ENCODE assay signal across 33 mouse cellular contexts in genomic region chr17:27576056-27576455, GRCm38 (mm10). TPM values are rescaled to one million over a fixed set of nuclear protein-coding genes. Genes with fewer than 3 reads are reported as not detected.
DNase-seq lines count a peak whose midpoint lies in the region; ATAC-seq and TF ChIP-seq lines count a peak whose summit lies in the region.
"Had no signal": no experiment of that assay in that cellular context is flagged by ENCODE, and none has a peak within 500 bp of the region (broad histone marks: within the 10 kb centered on the region; RNA-seq: fewer than 3 reads in every experiment).

No protein-coding gene starts in this region.

- no peak overlapping the region for H3K9ac ChIP-seq in lung, embryonic 16.5 days (ENCODE audit: low read length)
- H3K9ac ChIP-seq in intestine, embryonic 15.5 days: no peak overlapping the region
- H3K9ac ChIP-seq in intestine, postnatal 0 days (ENCODE audit: low read depth, low read length): no peak overlapping the region
- 0 out of 2 replicates have a peak overlapping the region, but pooled peaks have one; percentile 13 for H3K9ac ChIP-seq in stomach, postnatal 0 days (ENCODE audit: low read length)
- H3K9ac ChIP-seq: heart, embryonic 12.5 days; hindbrain, embryonic 15.5 days; liver, embryonic 13.5 days; lung, embryonic 14.5 days; midbrain, embryonic 13.5 days had no signal

- peaks cover 13% of the 10 kb centered on the region for H3K4me1 ChIP-seq in lung, embryonic 16.5 days (replicated peaks; ENCODE audit: control insufficient read depth, insufficient read depth, low read length)
- H3K4me1 ChIP-seq in intestine, embryonic 15.5 days (replicated peaks): peaks cover 16% of the 10 kb centered on the region
- no peaks in the 10 kb centered on the region for H3K4me1 ChIP-seq in intestine, postnatal 0 days (replicated peaks; ENCODE audit: control insufficient read depth, insufficient read depth, low read length)
- 0 out of 2 replicates have a peak, but pooled peaks cover 3% of the 10 kb centered on the region for H3K4me1 ChIP-seq in stomach, postnatal 0 days (replicated peaks; ENCODE audit: control insufficient read depth, insufficient read depth)
- H3K4me1 ChIP-seq: midbrain, embryonic 13.5 days had no signal

- H3K4me3 ChIP-seq in lung, embryonic 16.5 days (ENCODE audit: low read length): no peak overlapping the region
- H3K4me3 ChIP-seq in intestine, embryonic 15.5 days (replicated peaks): no peak overlapping the region
- no peak overlapping the region for H3K4me3 ChIP-seq in intestine, postnatal 0 days (ENCODE audit: low read depth, low read length)
- no peak overlapping the region for H3K4me3 ChIP-seq in stomach, postnatal 0 days (ENCODE audit: low read depth, low read length)
- H3K4me3 ChIP-seq: erythroblast, embryonic 14.5 days; heart, embryonic 12.5 days; hindbrain, embryonic 15.5 days; left cerebral cortex, adult 2 months; liver, embryonic 13.5 days; midbrain, embryonic 13.5 days had no signal

- H3K4me2 ChIP-seq in lung, embryonic 16.5 days (ENCODE audit: low read depth, low read length): no peak overlapping the region
- H3K4me2 ChIP-seq in intestine, embryonic 15.5 days (replicated peaks): no peak overlapping the region
- H3K4me2 ChIP-seq in intestine, postnatal 0 days (replicated peaks; ENCODE audit: low read depth): no peak overlapping the region
- H3K4me2 ChIP-seq in stomach, postnatal 0 days (replicated peaks; ENCODE audit: low read depth): no peak overlapping the region
- H3K4me2 ChIP-seq: heart, embryonic 12.5 days; hindbrain, embryonic 15.5 days; liver, embryonic 13.5 days; lung, embryonic 14.5 days; midbrain, embryonic 13.5 days had no signal

- no peaks in the 10 kb centered on the region for H3K27me3 ChIP-seq in lung, embryonic 16.5 days (ENCODE audit: control insufficient read depth, insufficient read depth, low read depth, low read length)
- H3K27me3 ChIP-seq in intestine, embryonic 15.5 days (replicated peaks): no peaks in the 10 kb centered on the region
- no peaks in the 10 kb centered on the region for H3K27me3 ChIP-seq in intestine, postnatal 0 days (replicated peaks; ENCODE audit: control insufficient read depth, insufficient read depth, low read length)
- no peaks in the 10 kb centered on the region for H3K27me3 ChIP-seq in stomach, postnatal 0 days (ENCODE audit: control insufficient read depth, insufficient read depth, low read length)
- H3K27me3 ChIP-seq: heart, embryonic 12.5 days; hindbrain, embryonic 15.5 days; liver, embryonic 13.5 days; midbrain, embryonic 13.5 days had no signal

- no peak for ATAC-seq in lung, embryonic 16.5 days (ENCODE audit: low read depth)
- ATAC-seq in intestine, embryonic 15.5 days: peak; percentile 60
- ATAC-seq in intestine, postnatal 0 days: peak; percentile 55; the same call in 1 of the 2 replicates
- ATAC-seq in stomach, postnatal 0 days (ENCODE audit: low FRiP score, low TSS enrichment): peak; percentile 70
- ATAC-seq: activated CD4-positive, CD25-positive, alpha-beta regulatory T cell, adult 4 months; midbrain, embryonic 13.5 days had no signal

- peak overlapping the region; percentile 48 for H3K27ac ChIP-seq in lung, embryonic 16.5 days (ENCODE audit: low read length)
- no peak overlapping the region; the same call in 1 of the 2 replicates for H3K27ac ChIP-seq in intestine, embryonic 15.5 days
- H3K27ac ChIP-seq in intestine, postnatal 0 days (ENCODE audit: low read depth, low read length): no peak overlapping the region
- H3K27ac ChIP-seq in stomach, postnatal 0 days (replicated peaks): peak overlapping the region; percentile 53
- H3K27ac ChIP-seq: liver, embryonic 13.5 days; midbrain, embryonic 13.5 days had no signal

- no peak for TF ChIP-seq CTCF in intestine, postnatal 0 days (IDR thresholded peaks at IDR 0.05; ENCODE audit: low read depth)
- TF ChIP-seq CTCF in stomach, postnatal 0 days (IDR thresholded peaks at IDR 0.05; ENCODE audit: low read depth): no peak

- WGBS in lung, embryonic 16.5 days: 63% methylated on average over 7 of the region's 7 CpGs
- 65% methylated on average over 7 of the region's 7 CpGs for WGBS in intestine, embryonic 15.5 days
- 64% methylated on average over 7 of the region's 7 CpGs for WGBS in intestine, postnatal 0 days
- 70% methylated on average over 7 of the region's 7 CpGs for WGBS in stomach, postnatal 0 days

- peaks cover 19% of the 10 kb centered on the region for H3K36me3 ChIP-seq in lung, embryonic 16.5 days (ENCODE audit: control insufficient read depth, insufficient read depth, low read length)
- H3K36me3 ChIP-seq in intestine, embryonic 15.5 days: peaks cover 13% of the 10 kb centered on the region
- peaks cover 14% of the 10 kb centered on the region for H3K36me3 ChIP-seq in intestine, postnatal 0 days (ENCODE audit: control insufficient read depth, insufficient read depth)
- H3K36me3 ChIP-seq in stomach, postnatal 0 days (ENCODE audit: control insufficient read depth, insufficient read depth, low read length): peaks cover 5% of the 10 kb centered on the region; the same call in 1 of the 2 replicates

- no peak for TF ChIP-seq EP300 in stomach, postnatal 0 days (optimal IDR thresholded peaks at IDR 0.05)

- H3K9me3 ChIP-seq in lung, embryonic 16.5 days (ENCODE audit: control insufficient read depth, low read length): no peaks in the 10 kb centered on the region
- H3K9me3 ChIP-seq in intestine, embryonic 15.5 days: no peaks in the 10 kb centered on the region
- H3K9me3 ChIP-seq in intestine, postnatal 0 days (ENCODE audit: control insufficient read depth): no peaks in the 10 kb centered on the region
- H3K9me3 ChIP-seq in stomach, postnatal 0 days (ENCODE audit: control insufficient read depth, low read length): no peaks in the 10 kb centered on the region
- H3K9me3 ChIP-seq: heart, embryonic 12.5 days; hindbrain, embryonic 15.5 days; liver, embryonic 13.5 days; midbrain, embryonic 13.5 days had no signal

- DNase-seq in lung, adult 18-20 months: no peak
- peak; percentile 45 for DNase-seq in stomach, postnatal 0 days (ENCODE audit: low spot score)
- no peak for DNase-seq in heart, postnatal 4 days
- DNase-seq: adrenal gland, adult 2 months; adrenal gland, postnatal 36 days; B cell, adult 2 months; cerebellum, adult 18-20 months; gastrocnemius, postnatal 25 days; heart, adult 18-20 months; kidney, adult 9 months; liver, embryonic 13.5 days; right cerebral cortex, postnatal 25 days had no signal

RNA-seq across cellular contexts. Expression of gene AI413582, which starts 10.5 kb away (rescaled TPM):
- polyA plus RNA-seq in lung, embryonic 16.5 days (2015; fragmentation: Nextera tagmentation; extraction: Ambion mirVana): 17.6 and 19.1 TPM in 2 replicates
- 29.7 and 38.2 TPM in 2 replicates for polyA plus RNA-seq in intestine, embryonic 15.5 days (2015; fragmentation: Nextera tagmentation; extraction: Ambion mirVana)
- polyA plus RNA-seq in intestine, postnatal 0 days (2015; fragmentation: Nextera tagmentation; extraction: Ambion mirVana): 80.3 and 83.0 TPM in 2 replicates
- polyA plus RNA-seq in stomach, postnatal 0 days (2015; fragmentation: Nextera tagmentation; extraction: Ambion mirVana): 37.1 and 37.7 TPM in 2 replicates
- total RNA-seq in heart, postnatal 4 days (2021): 1 to 10 TPM; 8.7 to 8.8 TPM

RNA-seq across cellular contexts. Expression of gene Hmga1, which starts 19.8 kb away (rescaled TPM):
- 195 and 215 TPM in 2 replicates for polyA plus RNA-seq in lung, embryonic 16.5 days (2015; fragmentation: Nextera tagmentation; extraction: Ambion mirVana)
- 298 and 307 TPM in 2 replicates for polyA plus RNA-seq in intestine, embryonic 15.5 days (2015; fragmentation: Nextera tagmentation; extraction: Ambion mirVana)
- 108 and 116 TPM in 2 replicates for polyA plus RNA-seq in intestine, postnatal 0 days (2015; fragmentation: Nextera tagmentation; extraction: Ambion mirVana)
- polyA plus RNA-seq in stomach, postnatal 0 days (2015; fragmentation: Nextera tagmentation; extraction: Ambion mirVana): 71.1 and 78.4 TPM in 2 replicates
- total RNA-seq in heart, postnatal 4 days (2021): 10 to 100 TPM; 54.8 to 59.1 TPM

RNA-seq across cellular contexts. Expression of gene Nudt3, which starts 47.2 kb away (rescaled TPM):
- 73.6 and 75.8 TPM in 2 replicates for polyA plus RNA-seq in lung, embryonic 16.5 days (2015; fragmentation: Nextera tagmentation; extraction: Ambion mirVana)
- polyA plus RNA-seq in intestine, embryonic 15.5 days (2015; fragmentation: Nextera tagmentation; extraction: Ambion mirVana): 71.2 and 71.7 TPM in 2 replicates
- polyA plus RNA-seq in intestine, postnatal 0 days (2015; fragmentation: Nextera tagmentation; extraction: Ambion mirVana): 43.3 and 43.4 TPM in 2 replicates
- 40.6 and 43.9 TPM in 2 replicates for polyA plus RNA-seq in stomach, postnatal 0 days (2015; fragmentation: Nextera tagmentation; extraction: Ambion mirVana)
- total RNA-seq in heart, postnatal 4 days (2021): 100 to 1,000 TPM; 340 to 371 TPM

RNA-seq across cellular contexts. Expression of gene Grm4, which starts 54.9 kb away (rescaled TPM):
- 0.13 and 0.24 TPM in 2 replicates for polyA plus RNA-seq in lung, embryonic 16.5 days (2015; fragmentation: Nextera tagmentation; extraction: Ambion mirVana)
- polyA plus RNA-seq in intestine, embryonic 15.5 days (2015; fragmentation: Nextera tagmentation; extraction: Ambion mirVana): 0.28 and 0.29 TPM in 2 replicates
- 0.47 TPM in 2 replicates for polyA plus RNA-seq in intestine, postnatal 0 days (2015; fragmentation: Nextera tagmentation; extraction: Ambion mirVana)
- 0.16 TPM in 2 replicates for polyA plus RNA-seq in stomach, postnatal 0 days (2015; fragmentation: Nextera tagmentation; extraction: Ambion mirVana)
- total RNA-seq in heart, postnatal 4 days (2021): under 1 TPM in 1 of 2 experiments, not detected in 1; 0.07 TPM
- total RNA-seq: hematopoietic stem cell, adult 5-6 weeks; megakaryocyte-erythroid progenitor cell, adult 5-6 weeks; monocyte, adult 5-6 weeks; neutrophil, adult 5-6 weeks had no signal
- polyA plus RNA-seq: erythroblast, embryonic 14.5 days; liver, embryonic 13.5 days had no signal

RNA-seq across cellular contexts. Expression of gene RPS10-NUDT3, which starts 59.0 kb away (rescaled TPM):
- not detected in 2 replicates for polyA plus RNA-seq in lung, embryonic 16.5 days (2015; fragmentation: Nextera tagmentation; extraction: Ambion mirVana)
- polyA plus RNA-seq in intestine, embryonic 15.5 days (2015; fragmentation: Nextera tagmentation; extraction: Ambion mirVana): not detected in 2 replicates
- not detected in 2 replicates for polyA plus RNA-seq in intestine, postnatal 0 days (2015; fragmentation: Nextera tagmentation; extraction: Ambion mirVana)
- polyA plus RNA-seq in stomach, postnatal 0 days (2015; fragmentation: Nextera tagmentation; extraction: Ambion mirVana): not detected in 2 replicates
- total RNA-seq in heart, postnatal 4 days (2021): not detected
- total RNA-seq: adrenal gland, adult 2 months; adrenal gland, postnatal 36 days; common myeloid progenitor, adult 5-6 weeks; gastrocnemius, postnatal 25 days; hematopoietic stem cell, adult 5-6 weeks; layer of hippocampus, postnatal 14 days; megakaryocyte-erythroid progenitor cell, adult 5-6 weeks; monocyte, adult 5-6 weeks had no signal
- polyA plus RNA-seq: activated CD4-positive, CD25-positive, alpha-beta regulatory T cell, adult 4 months; adrenal gland, adult 2 months; brain, embryonic 14.5 days; embryonic facial prominence, embryonic 14.5 days; erythroblast, embryonic 14.5 days; forebrain, embryonic 11.5 days; heart, embryonic 12.5 days; heart, postnatal 0 days; hindbrain, embryonic 15.5 days; intestine, embryonic 14.5 days; liver, embryonic 13.5 days; lung, embryonic 14.5 days; midbrain, embryonic 13.5 days had no signal

Comparison
In these comparisons a context has a peak if more than half of its experiments do, and no peak if none do; other contexts are left out.
1. H3K27ac ChIP-seq: peak in lung, embryonic 16.5 days (single experiment) and stomach, postnatal 0 days (single experiment); none in intestine, embryonic 15.5 days (single experiment) and intestine, postnatal 0 days (single experiment).